Mouse (Mus musculus) adrenal gland, adult 18-20 months (tissue): Measurements from ENCODE around the gene Astn2. TPM values are rescaled to one million over a fixed set of nuclear protein-coding genes. Genes with fewer than 3 reads are reported as not detected.
A peak's percentile ranks its signal among the peaks of the same experiment; 100 is the strongest.

Source experiments
- DNase-seq, 2 experiments: peaks; one replicate each; pipeline ENCODE4 v3.0.0; 2021 to 2022; ENCODE audit warnings: low spot score in 2 of 2
- total RNA-seq, 2 experiments: library from RNA; stranded (reverse); gene quantifications; 1 replicate in 1 of 2; 2 replicates in 1 of 2; pipeline ENCODE4 v1.2.3; 2021

Astn2 gene
- total RNA-seq, 2 experiments from 2014 or later, result 1.3 to 1.8 TPM

DNA sequence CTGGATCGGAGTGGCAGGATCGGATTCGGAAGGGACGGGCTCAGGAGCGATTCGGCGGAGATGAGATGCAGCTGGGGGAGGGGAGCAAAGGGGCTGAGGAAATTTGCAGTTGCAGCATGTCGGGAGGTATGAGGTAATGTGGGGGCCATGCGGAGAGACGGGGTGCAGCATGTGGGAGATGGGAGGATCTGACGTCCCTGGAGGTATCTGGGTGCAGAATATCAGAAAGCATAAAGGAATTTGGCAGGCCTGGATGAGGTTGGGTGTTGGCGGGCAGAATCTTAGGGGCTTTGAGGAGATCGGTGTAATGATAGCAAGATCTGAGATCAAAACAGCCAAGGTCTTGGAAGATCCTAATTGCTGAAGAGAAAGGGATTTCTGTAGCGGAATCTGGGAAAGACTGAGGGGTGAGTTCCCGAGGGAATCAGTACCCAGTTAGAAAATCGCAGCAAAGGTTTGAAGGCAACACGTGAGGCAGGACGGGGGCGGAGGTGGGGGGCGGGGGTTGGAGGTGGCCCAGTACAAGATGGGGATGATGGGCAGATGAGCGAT is 799.2 kb downstream of the Astn2 start:
- DNase-seq, result no peak

DNA sequence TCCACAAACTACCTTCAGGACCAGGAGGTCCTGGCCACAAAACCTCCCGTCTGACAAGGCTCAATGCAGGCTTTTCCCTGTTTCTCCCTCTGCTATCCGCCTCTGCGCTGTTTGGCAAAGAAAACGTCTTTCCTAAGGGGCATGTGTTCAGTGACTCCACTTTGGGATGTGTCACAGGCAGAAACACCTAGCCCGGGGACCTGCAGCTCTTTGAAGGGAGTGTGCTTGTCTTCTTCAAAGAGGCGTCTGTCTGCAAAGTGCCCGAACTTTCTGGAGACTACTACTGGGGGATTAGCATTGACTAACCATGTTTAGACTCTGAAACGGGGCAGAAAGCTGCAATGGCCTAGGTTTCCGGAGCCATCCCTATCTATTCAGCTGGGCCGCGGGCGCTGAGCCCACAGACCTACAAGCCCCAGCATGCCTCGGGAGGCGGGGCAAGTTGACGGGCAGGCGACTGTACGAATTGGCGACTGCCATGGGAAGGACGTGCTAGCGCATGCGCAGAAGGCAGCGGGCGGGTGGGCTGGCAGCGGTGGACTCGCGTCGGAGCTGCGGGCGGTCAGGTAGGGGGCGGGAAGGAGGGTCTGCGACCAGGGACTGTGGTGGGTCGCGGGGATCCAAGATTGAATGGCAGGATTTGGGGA is 799.8 kb downstream of the Astn2 start, which contains the start of gene Trim32:
TSS of gene Trim32 (plus strand) at position 483 of the 647 bp plus-strand sequence.
- peak; percentile 99 for DNase-seq

DNA sequence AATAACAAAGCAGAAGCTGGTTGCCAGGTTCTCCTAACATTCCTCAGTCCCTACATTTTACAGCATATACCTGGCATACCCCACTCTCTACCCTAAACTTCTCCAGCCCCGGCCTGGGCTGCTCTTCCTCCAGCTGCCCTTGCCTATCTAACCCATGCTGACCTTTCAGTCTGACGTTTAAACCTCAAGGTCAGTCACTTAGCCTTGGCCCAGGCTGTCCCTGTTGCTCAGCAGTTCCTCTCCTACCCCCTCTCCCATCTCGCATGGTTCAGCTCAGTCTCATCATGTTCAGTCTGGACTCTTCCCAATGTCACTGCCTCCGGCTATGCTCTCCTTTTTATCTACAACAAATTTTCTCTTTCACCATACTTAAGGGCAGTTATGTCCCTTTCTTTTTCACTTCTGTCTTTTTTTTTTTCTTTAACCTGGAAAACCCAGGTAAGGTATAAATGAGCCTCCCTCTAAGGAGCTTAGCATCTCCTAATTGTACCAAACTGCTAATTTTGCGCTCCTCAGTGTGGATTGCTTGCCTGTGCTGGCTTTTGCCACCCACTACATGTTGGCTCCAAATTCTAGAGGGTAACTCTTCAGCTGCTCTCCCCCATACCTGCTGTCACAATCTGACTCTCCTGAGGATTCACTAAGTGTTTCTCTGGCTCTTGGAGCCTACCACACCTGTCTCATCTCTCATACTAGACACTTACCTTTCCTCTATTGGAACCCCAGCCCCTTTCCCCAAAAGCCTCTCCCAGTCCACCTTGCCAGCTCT is 809.6 kb downstream of the Astn2 start:
- no peak for DNase-seq

DNA sequence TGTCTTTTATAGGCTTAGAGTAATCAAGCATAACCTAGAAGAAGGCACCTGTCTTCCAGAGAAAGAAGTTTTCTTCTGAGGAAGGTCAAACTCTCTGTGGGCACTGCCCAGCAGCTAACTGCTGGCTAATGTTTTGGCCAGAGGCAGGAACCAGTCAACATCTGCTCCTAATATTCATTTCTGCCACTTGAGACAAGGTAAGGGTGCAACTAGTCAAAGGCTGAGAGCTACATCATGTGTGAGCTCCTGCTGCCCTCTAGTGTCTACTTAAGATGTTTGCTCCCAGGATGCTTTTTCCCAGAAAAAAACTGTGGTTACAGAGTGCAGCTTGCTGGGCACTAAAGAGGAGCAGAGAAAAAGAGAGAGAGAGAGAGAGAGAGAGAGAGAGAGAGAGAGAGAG is 814.6 kb downstream of the Astn2 start:
- DNase-seq, result peak in 1 of 2 experiments; percentile 19

DNA sequence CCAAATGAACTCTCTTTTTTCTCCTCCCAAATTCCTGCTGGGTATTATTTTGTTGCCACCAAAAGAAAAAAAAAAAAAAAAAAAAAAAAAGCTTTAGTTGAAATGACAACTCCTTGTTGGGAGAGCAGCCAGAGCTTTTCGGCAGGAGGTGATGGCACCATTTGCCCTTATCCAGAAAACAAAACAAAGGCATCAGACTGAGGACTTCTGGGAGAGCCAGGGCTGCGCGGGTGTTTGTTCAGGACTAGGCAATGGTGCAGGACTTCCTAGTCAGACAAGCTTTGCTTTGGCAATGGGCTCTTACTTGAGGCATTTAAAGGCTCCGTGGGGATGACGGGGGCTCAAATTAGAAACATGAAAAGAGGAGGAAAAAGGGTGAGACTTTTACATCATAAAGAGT is 817.5 kb downstream of the Astn2 start:
- no peak for DNase-seq

DNA sequence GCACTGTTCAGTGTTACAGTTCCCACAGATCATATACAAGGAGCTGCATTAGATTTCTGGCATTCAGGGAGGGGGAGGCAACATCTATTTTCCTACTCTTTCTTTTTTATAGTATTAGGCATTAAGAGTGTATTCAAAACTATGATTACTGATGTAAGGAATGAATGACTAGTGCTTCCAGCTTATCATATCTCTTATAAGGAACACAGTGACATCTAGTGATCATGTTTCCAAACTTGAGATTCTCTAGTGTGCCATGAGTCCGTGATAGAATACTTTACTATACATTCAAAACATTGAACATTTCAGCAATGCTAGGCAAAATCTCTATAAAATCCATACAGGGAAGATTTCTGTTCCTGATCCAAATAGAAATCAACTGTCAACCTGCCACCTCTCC is 824.2 kb downstream of the Astn2 start:
- no peak for DNase-seq

DNA sequence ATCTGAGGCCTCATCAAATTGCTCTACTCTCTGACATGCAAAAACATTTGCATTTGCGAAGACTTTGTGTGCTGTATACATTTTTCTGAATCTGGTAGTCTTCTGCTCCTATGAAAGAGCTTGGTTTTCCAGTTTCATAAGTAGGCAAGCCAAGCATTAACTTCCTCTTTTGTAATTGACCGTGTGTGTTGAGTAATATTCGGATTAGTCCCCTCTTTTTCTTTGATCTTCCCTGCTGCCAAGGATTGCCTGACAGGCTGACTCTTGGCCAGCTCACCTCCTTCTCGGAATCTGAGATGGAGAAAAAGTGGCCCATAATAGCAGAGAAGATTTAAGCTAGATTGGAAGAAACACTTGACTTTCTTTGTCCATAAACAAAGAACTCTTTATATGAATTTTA is 838.9 kb downstream of the Astn2 start:
- DNase-seq, result no peak

DNA sequence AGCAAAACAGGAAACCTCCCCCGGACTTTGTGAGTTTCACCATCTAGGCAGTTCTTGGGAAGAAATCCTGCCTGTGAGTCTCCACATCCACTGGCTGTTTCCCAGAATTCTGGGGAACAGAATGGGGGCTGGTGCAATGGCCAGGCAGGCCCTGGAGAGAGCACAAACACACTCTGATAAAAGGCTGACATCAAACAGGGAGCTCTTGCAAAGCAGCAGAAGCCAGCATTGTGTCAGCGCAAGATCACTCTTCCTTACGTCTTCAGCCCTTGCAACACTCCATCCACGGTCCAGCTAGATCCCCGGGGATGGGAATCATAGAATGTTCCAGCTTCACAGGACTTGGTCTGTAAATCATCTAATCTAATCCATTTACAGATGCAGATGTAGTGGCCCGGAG is 855.9 kb downstream of the Astn2 start:
- no peak for DNase-seq

DNA sequence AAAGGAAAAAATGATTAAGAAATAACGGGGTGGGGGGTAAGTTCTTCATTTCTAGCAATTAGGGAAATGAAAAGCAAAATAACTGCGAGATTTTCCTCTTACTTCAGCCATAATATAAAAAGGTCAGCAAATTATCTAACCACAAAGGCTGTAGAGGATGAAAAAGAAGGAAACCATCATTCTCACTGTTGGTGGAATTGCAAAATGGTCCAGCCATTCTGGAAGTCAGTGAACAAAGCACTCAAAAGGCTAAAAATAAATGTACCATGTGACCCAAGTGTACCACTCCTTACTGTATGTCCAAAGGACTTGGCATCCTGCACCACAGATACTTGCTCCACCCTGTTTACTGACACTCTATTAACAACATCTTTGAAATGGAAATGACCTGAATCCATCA is 858.8 kb downstream of the Astn2 start:
- DNase-seq, result no peak

DNA sequence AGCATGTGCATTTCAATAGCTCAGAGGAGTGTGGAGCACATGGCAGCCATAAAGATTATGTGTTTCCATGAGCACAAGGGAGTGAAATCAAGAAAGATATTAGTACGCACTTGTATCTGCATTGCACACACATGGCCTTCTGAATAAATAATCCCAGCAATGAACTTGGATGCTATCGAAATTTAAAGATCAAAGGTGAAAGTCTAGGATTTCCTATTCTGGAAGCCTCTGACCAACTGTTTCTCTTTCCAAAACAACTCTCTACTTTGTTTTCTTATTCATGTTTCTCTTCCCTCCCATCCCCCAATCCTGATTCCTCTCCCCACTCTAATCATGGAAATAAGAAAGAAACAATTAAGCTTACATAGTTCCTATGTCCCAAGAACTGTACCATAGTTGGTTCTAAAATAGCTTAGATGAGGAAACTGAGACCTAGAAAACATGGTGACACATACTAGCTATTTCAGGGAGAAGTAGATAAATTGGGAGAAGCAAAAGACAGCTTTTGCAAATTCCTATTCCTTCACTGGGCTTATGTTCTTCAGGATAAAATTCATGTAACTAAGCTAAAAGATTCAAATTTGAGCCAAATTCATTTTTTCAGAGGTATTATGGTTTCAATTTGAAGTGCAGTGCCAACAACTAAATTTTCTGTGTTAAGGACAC is 872.2 kb downstream of the Astn2 start:
- DNase-seq, result no peak

DNA sequence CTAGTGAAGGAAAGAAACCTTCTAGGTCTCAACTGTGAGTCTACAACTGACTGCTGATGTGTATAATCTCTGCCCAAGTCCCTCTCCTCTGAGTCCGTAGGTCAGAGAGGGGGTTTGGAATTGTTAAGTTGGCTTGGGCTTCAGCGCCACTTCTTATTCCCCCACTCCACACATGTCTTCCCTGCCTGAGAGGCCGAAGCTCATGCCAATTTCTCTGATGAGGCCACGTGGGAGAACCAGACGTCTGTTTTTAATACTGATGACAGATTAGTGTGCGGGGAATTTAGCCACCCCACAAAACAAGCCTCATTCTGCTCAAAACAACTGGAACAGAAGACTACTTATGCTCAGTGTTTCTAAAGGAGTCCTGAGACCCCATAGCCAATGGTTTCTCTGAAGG is 872.8 kb downstream of the Astn2 start:
- DNase-seq, result no peak

DNA sequence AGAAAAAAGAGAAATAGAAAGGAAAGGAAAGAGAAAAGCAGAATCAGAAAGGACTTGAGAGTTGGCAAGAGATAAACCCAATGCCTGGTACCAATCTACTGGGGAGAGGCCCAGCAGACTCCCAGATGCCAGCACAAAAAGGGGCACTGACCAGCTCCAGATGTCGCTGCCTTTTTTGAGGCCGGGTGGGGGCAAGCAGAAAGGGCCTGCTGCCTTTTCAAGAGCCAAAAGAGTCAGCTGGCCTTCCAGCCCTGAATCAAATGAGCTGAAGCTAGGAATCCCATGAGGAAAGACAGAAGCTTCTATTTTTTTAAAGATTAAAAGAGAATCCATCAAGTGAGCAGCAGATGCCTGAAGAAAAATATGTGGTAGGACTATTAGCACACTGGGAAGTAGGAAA is 873.5 kb downstream of the Astn2 start:
- DNase-seq, result no peak

DNA sequence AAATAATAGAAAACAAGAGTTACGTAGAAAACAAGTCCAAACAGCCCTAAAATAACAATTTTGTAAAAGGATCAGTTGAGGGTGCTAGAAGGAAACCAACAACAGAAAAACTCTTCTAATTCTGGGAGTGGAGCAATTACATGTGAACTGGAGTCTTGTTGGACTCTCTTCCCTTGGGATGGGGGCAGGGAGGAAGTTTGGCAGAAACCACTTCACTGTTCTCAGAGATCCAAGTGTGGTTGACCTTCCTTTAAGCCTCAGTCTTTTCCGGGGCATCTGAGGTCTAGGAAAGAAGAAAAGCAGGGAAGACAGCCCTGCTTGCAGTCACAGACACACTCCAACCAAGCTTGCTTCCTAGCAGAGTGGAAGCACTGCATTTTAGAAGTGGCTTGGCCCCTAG is 896.3 kb downstream of the Astn2 start:
- no peak for DNase-seq

DNA sequence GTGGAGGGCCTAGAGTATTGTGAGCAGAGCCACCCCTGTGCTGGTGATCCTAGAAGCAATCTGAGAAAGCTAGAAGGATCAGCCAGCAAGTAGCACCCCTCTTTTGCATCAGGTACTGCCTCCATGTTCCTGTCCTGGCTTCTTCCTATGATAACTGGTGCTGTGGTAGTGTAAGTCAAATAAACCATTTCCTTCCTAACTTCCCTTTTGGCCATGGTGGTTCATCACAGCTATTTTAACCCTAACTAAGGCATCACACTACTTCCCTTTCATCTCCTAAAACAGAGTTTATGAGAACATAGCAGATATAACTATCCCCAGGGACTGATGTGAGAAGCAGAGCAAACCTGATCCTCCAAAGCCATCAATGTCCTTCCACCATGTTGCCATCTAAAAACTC is 897.5 kb downstream of the Astn2 start:
- DNase-seq, result no peak

DNA sequence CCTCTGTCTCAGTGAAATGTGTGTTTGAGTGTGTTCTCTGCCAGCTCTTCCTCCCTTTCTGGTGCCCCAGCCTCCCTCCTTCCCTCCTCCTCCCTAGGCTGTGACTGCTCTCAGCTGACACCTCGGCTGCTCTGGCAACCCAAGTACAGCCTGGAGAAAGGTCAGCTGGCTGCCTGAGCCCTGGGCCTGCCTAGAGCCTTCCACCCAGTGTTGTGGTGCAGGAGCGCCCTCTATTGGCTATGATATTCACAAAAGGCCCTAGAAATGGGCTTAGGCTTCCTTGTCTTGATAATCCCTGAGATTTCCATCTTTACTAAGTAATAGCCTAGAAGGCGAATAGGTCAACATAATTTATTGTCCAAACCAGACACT is 908.0 kb downstream of the Astn2 start:
- DNase-seq, result peak; percentile 67 to 73

DNA sequence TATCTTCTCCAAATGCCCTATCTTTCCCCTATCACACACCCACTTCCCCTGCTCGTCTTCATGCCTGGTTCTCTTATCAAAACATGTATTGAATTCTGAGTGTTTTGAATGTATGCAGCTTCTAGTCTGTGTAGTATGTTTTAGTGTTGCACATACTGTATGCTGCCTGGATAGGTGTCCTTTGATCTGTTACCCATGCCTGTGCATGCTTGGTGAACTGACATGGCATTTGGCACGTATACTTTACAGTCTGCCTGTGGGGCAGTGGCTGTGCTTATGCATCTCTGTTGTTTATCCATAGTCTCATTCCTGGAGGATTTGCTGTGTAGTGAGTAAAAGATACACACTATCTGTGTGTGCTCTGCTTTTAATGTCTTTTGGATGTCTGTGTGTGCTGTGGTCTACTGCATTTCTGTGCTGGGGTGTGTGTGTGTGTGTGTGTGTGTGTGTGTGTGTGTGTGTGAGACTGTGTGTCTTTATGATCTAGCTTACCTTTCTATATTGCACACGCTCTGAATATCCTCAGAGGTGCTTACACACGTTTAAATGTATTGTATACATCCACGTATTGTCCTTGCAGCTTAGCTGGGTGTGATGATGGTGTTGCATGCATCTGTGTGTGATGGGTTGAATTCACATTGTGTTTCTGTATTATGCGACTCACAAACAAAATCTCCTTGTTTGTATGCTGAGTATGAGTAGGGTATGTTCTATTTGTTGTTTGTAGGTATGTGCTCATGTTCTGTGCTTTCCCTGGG is 908.5 kb downstream of the Astn2 start:
- DNase-seq, result no peak

DNA sequence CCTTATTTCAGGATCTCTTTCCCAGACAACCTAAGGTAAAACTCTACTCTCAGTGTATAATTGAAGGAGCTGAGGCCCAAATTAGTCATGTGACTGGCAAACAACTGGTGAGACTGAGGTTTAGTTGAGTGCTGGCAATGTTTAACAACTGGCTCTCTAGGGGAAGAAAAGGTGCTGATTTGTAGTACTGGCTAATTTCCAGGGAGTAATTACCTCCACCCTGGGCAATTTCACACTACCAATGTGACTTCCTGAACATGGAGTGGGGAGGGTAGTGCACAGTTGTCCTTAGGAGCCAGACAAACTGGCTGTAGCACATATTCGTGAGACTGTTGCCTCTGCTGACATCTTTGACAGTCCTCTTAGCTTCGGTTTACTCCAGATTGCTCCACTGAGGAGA is 912.9 kb downstream of the Astn2 start:
- DNase-seq, result no peak

DNA sequence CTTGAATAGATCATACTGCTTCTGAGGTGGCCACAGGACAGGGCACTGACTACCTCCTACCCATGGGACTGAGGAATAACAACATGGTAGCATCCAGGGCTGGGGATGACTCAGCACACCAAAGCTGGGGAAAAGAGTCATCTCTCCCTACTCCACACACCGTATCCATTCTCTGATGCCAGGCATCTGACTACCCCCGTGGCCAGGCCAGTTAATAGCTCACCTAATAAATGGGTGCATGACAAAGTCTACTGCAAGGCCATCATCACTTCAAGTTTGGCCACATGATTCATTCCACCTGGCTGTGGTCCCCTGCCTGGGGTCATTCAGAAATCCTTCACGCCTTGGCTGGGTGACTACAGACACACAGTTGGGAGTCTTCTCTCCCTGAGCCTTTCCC is 914.7 kb downstream of the Astn2 start:
- DNase-seq, result no peak

DNA sequence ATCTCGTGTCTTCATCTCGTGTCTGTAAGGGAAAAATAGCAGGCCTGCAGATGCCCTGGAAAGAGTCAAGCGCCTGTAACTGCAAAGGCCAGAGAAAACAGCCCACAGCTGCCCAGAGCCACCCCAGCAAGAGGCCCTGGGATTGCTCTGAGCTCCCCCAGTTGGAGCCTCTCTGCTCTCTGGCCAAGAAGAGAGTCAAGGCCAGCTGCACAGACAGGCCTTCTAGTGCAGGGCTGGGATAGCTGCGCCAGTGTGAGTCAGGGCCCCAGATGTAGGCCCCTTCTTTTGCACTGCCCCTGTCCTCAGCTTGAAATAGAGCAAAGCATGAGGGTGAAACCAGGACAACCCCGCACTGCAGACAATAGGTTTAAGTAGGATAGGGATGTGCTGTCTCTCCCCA is 922.8 kb downstream of the Astn2 start:
- no peak for DNase-seq

DNA sequence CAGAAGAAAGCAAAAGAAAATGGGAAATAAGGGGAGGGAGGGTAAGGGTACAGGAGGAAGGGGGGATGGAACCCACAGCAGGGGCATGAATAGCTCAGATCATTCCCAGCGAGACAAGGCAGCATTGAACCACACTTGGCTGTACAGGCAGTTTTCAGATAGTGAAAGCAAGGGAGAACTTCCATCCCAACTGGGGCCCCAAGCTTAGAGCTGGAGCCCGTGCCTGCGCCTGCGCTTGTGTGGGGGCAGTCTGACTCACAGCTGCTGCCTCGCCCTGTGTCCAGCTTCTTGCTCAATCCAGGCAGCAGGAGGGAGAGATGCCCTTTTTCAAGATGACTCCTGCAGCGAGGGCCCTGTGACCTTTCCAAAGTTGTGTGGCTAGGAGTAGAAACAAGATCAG is 927.3 kb downstream of the Astn2 start:
- DNase-seq, result peak; percentile 49 to 64

DNA sequence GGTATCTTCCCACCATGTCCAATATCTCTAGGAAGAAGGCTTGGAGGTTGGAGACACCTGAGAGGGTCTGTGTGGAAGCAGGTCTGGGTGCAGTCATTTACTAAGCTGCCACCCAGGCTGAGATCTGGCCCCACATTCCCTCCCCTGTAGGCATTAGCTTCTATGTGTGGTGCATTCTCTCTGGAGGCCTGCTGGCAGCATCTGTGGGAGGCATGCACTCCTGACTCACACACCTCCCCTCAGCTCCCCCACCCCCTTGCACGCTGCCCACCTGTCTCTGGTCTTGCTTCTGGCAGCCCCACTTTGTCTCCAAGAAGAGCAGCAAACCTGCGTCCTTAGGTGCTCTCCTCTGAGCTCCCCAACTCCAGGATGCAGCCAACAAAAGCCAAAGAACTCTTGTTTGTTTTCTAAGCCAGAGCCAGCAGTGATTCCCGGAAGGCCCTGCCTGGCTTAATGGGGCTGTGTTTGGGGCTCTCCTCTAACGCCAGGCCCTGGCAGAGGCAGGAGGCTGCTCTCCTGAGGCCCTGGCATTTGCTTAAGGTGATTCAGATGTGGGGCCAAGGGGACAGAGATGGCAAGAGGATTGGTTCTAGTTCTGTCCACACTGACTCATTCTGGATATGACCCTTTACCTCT is 928.4 kb downstream of the Astn2 start:
- DNase-seq, result peak in 1 of 2 experiments; percentile 24
